Mouse (Mus musculus) 3134 (cell line): ENCODE measurements around the gene Rab9.
A peak's percentile ranks its signal among the peaks of the same experiment; 100 is the strongest.
"Not testable (repeated sequence)": the region's sequence is repeated elsewhere in the genome, so short reads cannot be mapped to it uniquely, and the experiment has no call there.

ENCODE experiments used
- DNase-seq: peaks from one replicate; pipeline ENCODE4 v3.0.0-alpha.2; 2011; ENCODE audit warnings: low spot score; ENCODE audit not compliant: insufficient read length; ENCODE audit errors: extremely low read depth

Gene Rab9

GRCm38 (mm10) chrX:166479365-166479983 lies at the start of gene Rab9:
TSS of gene Rab9 (minus strand) at chrX:166479867.
- peak; percentile 96 for DNase-seq

GRCm38 (mm10) chrX:166528126-166528525 lies 48.5 kb upstream of the Rab9 start:
- DNase-seq = no peak

DNA sequence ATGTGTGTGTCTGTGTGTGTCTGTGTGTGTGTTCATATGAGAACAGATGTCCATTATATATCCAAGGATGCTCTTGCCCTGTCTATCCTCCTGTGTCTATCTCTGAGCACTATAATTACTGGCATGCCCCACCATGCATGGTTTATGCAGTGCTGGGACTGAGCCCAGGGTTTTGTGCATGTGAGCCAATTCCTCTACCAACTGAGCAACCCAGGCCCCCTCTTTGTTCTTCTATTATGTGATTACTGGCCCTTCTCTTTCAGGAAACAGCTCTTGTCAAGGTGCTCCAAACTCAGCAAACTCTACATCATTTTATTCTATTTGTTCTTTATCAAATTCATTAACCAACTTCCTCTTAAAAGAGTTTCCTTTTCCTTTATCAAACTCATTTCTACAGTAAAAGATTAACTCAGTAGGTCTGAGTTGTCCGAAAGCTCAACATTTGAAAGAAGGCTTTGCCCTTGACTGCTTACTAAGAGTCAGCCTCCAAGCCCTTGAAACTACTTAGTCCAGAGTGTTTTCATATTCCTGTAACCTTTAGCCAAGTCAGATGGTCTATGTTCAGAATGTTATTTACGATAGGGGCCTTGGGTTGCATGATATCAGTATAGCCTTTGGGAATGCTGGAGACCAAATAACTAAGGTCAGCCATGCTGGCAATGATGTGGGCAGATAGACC lies 46.1 kb upstream of the Rab9 start:
- DNase-seq = no peak

- DNase-seq = no peak
Observed at GRCm38 (mm10) chrX:166520782-166521181, 41.1 kb upstream of the Rab9 start.

GRCm38 (mm10) chrX:166518345-166518744 lies 38.7 kb upstream of the Rab9 start, which contains the start of gene Tceanc:
TSS of gene Tceanc (minus strand) at chrX:166518567.
- no peak for DNase-seq

- no peak for DNase-seq
Observed at GRCm38 (mm10) chrX:166516631-166517030, 37.0 kb upstream of the Rab9 start.

DNA sequence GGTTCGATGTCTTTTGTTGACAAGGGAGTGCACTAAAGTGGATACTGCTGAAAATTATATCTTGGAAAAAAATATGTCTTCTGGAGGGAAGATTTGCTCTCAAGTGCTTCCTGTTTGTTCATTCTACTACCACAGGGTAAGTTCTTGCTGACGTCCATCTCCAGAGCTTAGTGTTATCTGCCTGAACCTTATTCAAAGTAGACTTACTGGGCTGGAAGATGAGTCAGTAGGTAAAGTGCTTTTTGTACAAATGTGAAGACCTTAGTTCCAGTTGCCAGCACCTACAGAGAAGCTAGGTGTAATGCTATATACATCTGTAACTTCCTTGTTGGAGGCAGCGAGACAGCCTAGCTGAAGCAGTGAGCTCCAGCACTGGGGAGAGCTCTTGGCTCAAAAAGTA lies 36.3 kb upstream of the Rab9 start:
- DNase-seq = no peak

DNA sequence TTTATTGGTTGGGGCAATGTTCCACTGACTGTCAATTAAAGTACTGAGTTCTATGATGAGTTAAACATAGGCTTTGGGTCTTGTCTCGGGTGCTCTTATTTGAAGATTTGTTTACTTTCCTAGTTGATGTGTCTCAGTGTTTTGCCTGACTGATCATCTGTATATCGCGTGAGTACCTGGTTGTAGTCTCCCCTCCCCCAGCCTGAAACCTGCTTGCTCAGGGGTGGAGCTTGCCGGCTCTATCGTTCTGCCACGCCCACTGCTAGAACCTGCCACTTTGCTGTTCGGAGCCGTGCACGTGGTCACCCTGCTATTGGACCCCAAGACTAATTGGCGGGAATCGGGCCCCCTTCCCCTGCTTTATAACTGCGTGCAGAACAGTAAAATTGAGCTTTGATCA lies 34.4 kb upstream of the Rab9 start:
- not testable (repeated sequence) for DNase-seq

DNA sequence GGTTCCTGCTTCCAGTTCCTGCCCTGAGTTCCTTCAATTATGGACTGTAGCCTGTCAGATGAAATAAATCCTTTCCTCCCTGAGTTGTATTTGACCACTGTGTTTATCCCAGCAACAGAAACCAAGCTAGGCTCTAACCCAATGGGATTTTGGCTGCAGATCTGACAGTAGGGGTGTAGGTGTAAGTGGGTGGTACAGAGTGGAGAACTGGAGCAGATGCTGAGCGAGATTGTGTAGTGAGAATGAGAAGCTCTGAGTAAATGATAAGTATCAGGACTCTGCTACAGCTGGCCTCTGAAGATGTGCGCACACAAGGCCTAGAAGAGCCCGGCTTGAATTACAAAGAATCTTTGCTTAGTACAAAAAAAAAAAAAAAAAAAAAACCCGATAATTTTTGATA lies 32.4 kb upstream of the Rab9 start:
- DNase-seq = no peak

GRCm38 (mm10) chrX:166511107-166511506 lies 31.4 kb upstream of the Rab9 start:
- no peak for DNase-seq

DNA sequence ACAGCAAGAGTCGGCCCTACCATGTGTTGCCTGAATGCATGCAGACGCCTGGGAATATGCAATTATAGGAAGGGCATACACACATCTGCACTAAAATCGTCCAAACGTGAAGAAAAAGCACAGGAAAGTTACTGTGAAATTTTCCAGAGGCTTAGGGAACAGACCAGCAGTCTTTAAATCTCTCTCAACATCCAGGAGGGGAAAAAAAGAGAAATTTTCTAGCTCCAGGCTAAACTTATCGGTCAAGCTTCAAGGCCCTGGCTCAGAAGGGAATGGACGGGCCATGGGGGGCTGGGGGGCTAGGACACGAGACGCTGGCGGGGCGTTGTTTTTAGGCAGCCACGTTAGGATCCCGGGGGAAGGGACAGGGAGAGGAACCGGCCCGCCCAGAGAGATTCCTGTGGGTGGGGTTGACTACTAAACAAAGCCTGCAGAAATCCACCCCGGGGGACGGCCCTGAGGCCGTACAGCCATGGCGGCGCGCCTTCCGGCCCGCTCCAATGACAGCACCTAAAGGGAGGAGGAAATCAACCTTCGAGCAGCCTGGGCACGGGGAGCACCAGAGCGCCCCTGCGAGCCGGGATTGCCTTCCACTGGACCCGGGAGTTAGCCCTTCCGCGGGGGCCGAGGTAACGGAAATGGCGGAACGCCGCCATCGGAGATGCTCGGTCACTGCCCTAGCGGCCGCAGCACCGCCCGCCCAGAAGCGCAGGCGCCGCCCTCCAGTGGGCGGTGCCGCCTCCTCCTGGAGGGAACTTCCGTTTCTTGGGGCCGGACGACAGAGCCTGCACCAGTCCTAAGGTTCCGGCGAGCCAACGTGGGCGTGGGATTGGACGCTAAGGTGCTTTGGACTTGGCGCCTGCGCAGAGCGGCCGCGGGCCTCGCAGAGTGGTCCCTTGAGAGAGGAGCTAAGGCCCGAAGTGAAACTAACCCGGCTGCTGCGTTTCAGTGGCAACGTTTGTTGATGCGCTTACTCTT lies 30.4 kb upstream of the Rab9 start:
- DNase-seq = peak; percentile 97

GRCm38 (mm10) chrX:166504421-166504820 lies 24.8 kb upstream of the Rab9 start:
- peak; percentile 67 for DNase-seq

GRCm38 (mm10) chrX:166499496-166500190 lies 20.0 kb upstream of the Rab9 start:
- peak; percentile 7 for DNase-seq

GRCm38 (mm10) chrX:166497771-166498170 lies 18.1 kb upstream of the Rab9 start:
- DNase-seq = no peak

- DNase-seq = no peak
Observed at GRCm38 (mm10) chrX:166495052-166495451, 15.4 kb upstream of the Rab9 start.

DNA sequence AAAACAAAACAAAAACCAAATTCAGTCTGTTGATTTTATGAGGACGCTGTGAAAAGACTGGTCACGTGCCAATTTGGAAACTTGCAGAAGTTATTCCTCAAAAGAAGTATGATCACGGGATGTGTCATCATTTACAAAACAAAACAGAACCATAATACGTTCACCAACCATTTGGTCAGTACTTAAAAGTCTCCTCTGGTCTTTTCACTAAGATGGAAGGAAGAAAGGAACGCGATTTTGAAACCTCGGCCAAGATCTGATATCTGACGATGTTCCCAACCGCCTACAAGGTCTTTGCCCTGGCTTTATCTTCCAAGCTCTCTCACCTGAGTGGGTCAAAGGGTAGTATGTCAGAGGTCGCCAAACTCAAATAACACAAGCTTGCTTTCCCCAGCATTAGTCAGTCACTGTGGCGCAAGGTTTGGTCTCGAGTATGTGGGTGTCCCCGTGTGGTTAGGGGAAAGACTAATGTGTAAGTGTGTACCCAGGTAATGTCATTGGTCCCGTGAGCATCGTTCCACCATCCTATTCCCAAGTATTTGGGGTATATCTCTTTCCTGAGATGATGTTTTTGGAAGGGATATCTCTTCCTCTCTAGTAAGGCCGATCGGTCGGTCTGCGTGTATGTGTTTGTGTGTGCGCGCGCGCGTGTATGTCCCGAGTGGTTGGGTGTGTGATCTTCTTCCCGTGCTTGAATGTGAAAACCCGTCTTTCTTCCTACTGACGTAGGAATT lies 869 bp downstream of the Rab9 start:
- peak; percentile 9 for DNase-seq

GRCm38 (mm10) chrX:166477393-166477792 lies 2.3 kb downstream of the Rab9 start:
- no peak for DNase-seq

DNA sequence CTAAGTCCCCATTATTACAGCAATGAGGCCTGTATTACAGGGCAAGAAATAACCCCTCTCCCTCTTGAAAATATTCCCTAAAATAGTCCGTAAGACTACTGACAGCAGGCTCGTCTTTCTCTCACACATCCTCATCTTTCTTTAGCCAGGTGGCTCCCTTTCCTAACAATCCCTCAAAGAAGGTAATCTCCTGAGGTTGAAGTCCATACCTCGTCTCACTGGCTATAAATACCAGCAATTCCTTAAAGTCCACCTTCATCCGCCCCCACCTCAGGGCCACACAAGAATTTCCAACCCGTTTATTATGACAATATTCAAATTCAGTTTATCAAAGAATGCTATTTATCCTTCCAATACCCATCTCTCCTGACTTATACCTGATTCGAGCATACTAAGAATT lies 7.1 kb downstream of the Rab9 start:
- no peak for DNase-seq

DNA sequence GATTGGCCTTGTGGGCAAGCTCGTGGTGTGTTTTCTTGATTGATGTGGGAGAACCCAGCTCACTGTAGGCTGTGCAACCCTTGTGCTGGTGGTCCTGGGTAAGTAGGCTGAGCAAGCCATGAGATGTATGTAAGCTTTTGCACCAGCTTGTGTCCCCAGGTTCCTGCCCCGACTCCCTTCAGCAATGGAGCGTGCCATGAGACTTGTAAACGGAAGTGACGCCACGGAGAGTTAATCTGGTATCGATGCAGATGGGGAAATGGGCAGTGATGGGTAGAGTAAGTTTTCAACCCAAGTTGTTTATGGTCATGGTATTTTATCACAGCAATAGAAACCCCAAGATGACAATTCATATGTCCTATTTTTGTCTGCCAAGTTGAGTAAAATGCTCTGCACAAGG lies 11.3 kb downstream of the Rab9 start:
- DNase-seq = no peak

DNA sequence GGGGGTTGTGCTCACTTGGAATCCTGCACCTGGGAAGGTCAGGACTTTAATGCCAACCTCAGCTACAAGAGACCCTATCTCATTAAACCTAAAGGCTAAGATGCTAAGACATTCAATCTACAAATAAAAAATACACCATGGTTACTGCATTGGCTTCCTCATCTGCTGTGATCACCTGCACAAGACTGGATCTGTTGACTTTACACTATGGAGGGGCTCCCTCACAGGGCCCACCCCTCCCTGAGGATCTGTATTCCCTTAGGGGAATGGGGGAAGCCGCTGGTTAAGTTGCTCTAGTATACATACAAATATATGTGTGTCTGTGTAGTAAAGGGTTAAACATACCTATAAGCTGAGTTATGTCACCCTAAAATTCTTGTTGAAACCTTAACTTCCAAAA lies 24.1 kb downstream of the Rab9 start:
- no peak for DNase-seq
